Mouse (Mus musculus): ENCODE data around the gene Pcdh15. TPM values are rescaled to one million over a fixed set of nuclear protein-coding genes. Genes with fewer than 3 reads are reported as not detected.

The Pcdh15 gene
- total and polyA plus RNA-seq, 3 experiments: not detected

DNA sequence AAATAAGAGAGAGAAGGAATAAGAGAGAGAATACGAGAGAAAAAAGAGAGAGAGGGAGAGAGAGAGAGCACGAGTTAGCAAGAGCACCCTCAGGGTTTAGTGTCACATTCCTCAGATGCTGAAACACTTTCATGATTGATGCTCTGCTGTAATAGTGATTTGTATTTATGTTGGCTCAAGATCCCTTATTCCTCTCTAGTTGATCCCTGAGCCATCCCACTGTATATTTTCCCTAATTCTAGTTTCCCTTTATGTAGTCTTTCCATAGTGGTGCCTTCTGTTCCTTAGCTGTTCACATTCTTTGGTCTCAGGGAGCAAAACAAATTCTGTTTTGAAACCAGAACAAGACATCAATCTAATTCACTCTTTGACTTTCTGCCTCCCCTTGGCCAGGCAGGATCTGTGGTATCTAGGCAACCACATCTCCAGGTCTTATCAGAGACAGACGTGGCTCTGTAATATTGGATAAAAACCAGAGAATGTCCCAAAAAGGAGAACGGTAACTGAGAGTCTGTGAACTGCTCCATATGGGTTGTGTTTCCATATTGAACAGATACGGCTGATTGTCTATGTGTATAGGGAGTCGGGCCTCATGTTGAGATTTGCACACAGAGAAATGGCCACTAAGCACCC lies 1170.6 kb downstream of the Pcdh15 start:
- TF ChIP-seq MAX (IDR thresholded peaks at IDR 0.05; ENCODE audit: low read length): no peak
- TF ChIP-seq GATA1 (IDR thresholded peaks at IDR 0.05; ENCODE audit: low read depth, low read length): no peak
- TF ChIP-seq UBTF (IDR thresholded peaks at IDR 0.05; ENCODE audit: borderline replicate concordance, insufficient read depth, low read depth, low read length): no peak
- TF ChIP-seq CHD1 (IDR thresholded peaks at IDR 0.05; ENCODE audit: low read depth, low read length): no peak
- no peak for TF ChIP-seq RCOR1 (IDR thresholded peaks at IDR 0.05; ENCODE audit: low read depth, low read length)
- TF ChIP-seq MAFK (IDR thresholded peaks at IDR 0.05; ENCODE audit: borderline replicate concordance, low read depth, low read length): no peak
- no peak for TF ChIP-seq RAD21 (IDR thresholded peaks at IDR 0.05; ENCODE audit: low read depth, low read length)
- TF ChIP-seq SIN3A (IDR thresholded peaks at IDR 0.05; ENCODE audit: low read length): no peak
- no peak for TF ChIP-seq ZKSCAN1 (IDR thresholded peaks at IDR 0.05; ENCODE audit: low read depth, low read length)
- no peaks in the 10 kb centered on the region for H3K79me2 ChIP-seq (ENCODE audit: control insufficient read depth, insufficient read depth, low read length, poor library complexity)
- H3K27me3 ChIP-seq (ENCODE audit: control insufficient read depth in 1 of 2, insufficient read depth in 2 of 2, low read length in 2 of 2): no peaks in the 10 kb centered on the region
- H3K36me3 ChIP-seq (ENCODE audit: control insufficient read depth in 1 of 2, insufficient read depth in 2 of 2, low read length in 2 of 2): no peaks in the 10 kb centered on the region
- no peaks in the 10 kb centered on the region for H3K9me3 ChIP-seq (replicated peaks; ENCODE audit: insufficient read depth, low read length)
- H3K4me1 ChIP-seq (ENCODE audit: control insufficient read depth in 1 of 2, insufficient read depth in 2 of 2, low read length in 2 of 2): no peaks in the 10 kb centered on the region
- no peak overlapping the region for H3K27ac ChIP-seq (ENCODE audit: control insufficient read depth, low read depth, low read length)
- no peak overlapping the region for H3K4me3 ChIP-seq (ENCODE audit: control insufficient read depth in 1 of 2, insufficient read depth in 1 of 2, low read depth in 2 of 2, low read length in 2 of 2)
- H3K9ac ChIP-seq (ENCODE audit: control insufficient read depth, low read depth, low read length, poor library complexity, severe bottlenecking): no peak overlapping the region
- DNase-seq (ENCODE audit: low read depth, low spot score): no peak

- Histone ChIP-seq H3K36me3 (ENCODE audit: control insufficient read depth in 1 of 2, insufficient read depth in 2 of 2, low read length in 2 of 2) (no peaks in the 10 kb centered on the region), H3K27ac (ENCODE audit: control insufficient read depth, low read depth, low read length) (no peak overlapping the region), H3K9ac (ENCODE audit: control insufficient read depth, low read depth, low read length, poor library complexity, severe bottlenecking) (no peak overlapping the region), H3K4me1 (ENCODE audit: control insufficient read depth in 1 of 2, insufficient read depth in 2 of 2, low read length in 2 of 2) (no peaks in the 10 kb centered on the region), H3K4me3 (ENCODE audit: control insufficient read depth in 1 of 2, insufficient read depth in 1 of 2, low read depth in 2 of 2, low read length in 2 of 2) (no peak overlapping the region), H3K27me3 (ENCODE audit: control insufficient read depth in 1 of 2, insufficient read depth in 2 of 2, low read length in 2 of 2) (no peaks in the 10 kb centered on the region), H3K79me2 (ENCODE audit: control insufficient read depth, insufficient read depth, low read length, poor library complexity) (no peaks in the 10 kb centered on the region), H3K9me3 (replicated peaks; ENCODE audit: insufficient read depth, low read length) (no peaks in the 10 kb centered on the region)
- DNase-seq (ENCODE audit: low read depth, low spot score): no peak
- TF ChIP-seq MXI1 (IDR thresholded peaks at IDR 0.05; ENCODE audit: low read depth, low read length): no peak
- TF ChIP-seq ZC3H11A (IDR thresholded peaks at IDR 0.05; ENCODE audit: low read depth, low read length): no peak
- no peak for TF ChIP-seq E2F4 (IDR thresholded peaks at IDR 0.05; ENCODE audit: borderline replicate concordance, low read depth, low read length)
- no peak for TF ChIP-seq SIN3A (IDR thresholded peaks at IDR 0.05; ENCODE audit: low read length)
- TF ChIP-seq CHD2 (IDR thresholded peaks at IDR 0.05; ENCODE audit: low read length): no peak
These were observed 1171.8 kb downstream of the Pcdh15 start for GRCm38 (mm10) chr10:74270894-74271293.

GRCm38 (mm10) chr10:74304120-74304519 lies 1205.0 kb downstream of the Pcdh15 start:
- no peaks in the 10 kb centered on the region for H3K27me3 ChIP-seq (ENCODE audit: control insufficient read depth in 1 of 2, insufficient read depth in 2 of 2, low read length in 2 of 2)
- H3K27ac ChIP-seq (ENCODE audit: control insufficient read depth, low read depth, low read length): no peak overlapping the region
- H3K4me3 ChIP-seq (ENCODE audit: control insufficient read depth in 1 of 2, insufficient read depth in 1 of 2, low read depth in 2 of 2, low read length in 2 of 2): no peak overlapping the region
- H3K4me1 ChIP-seq (ENCODE audit: control insufficient read depth in 1 of 2, insufficient read depth in 2 of 2, low read length in 2 of 2): no peaks in the 10 kb centered on the region
- no peaks in the 10 kb centered on the region for H3K79me2 ChIP-seq (ENCODE audit: control insufficient read depth, insufficient read depth, low read length, poor library complexity)
- TF ChIP-seq CHD1 (IDR thresholded peaks at IDR 0.05; ENCODE audit: low read depth, low read length): no peak
- no peak for TF ChIP-seq ETS1 (IDR thresholded peaks at IDR 0.05; ENCODE audit: low read depth, low read length)
- TF ChIP-seq MAX (IDR thresholded peaks at IDR 0.05; ENCODE audit: low read length): no peak
- no peak for TF ChIP-seq POLR2AphosphoS2 (IDR thresholded peaks at IDR 0.05; ENCODE audit: low read length)
- TF ChIP-seq USF2 (IDR thresholded peaks at IDR 0.05; ENCODE audit: borderline replicate concordance in 1 of 2, insufficient read depth in 1 of 2, low read depth in 1 of 2, low read length in 2 of 2): no peak
- no peaks in the 10 kb centered on the region for H3K9me3 ChIP-seq (replicated peaks; ENCODE audit: insufficient read depth, low read length)
- no peak for DNase-seq (ENCODE audit: low read depth, low spot score)
- no peaks in the 10 kb centered on the region for H3K36me3 ChIP-seq (ENCODE audit: control insufficient read depth in 1 of 2, insufficient read depth in 2 of 2, low read length in 2 of 2)
- H3K9ac ChIP-seq (ENCODE audit: control insufficient read depth, low read depth, low read length, poor library complexity, severe bottlenecking): no peak overlapping the region

All from MEL (cell line).